Mouse (Mus musculus): ENCODE data around the gene Tecr. TPM values are rescaled to one million over a fixed set of nuclear protein-coding genes. Genes with fewer than 3 reads are reported as not detected.

The Tecr gene
- polyA plus RNA-seq, 1 experiment from 2014 or later, result 531 TPM

- H3K27ac ChIP-seq (ENCODE audit: low read depth, low read length), result no peak overlapping the region
- ATAC-seq (replicated peaks; ENCODE audit: insufficient number of reproducible peaks, low FRiP score, low TSS enrichment), result peak; percentile 62
Observed at GRCm38 (mm10) chr8:83622389-83622989, 14.7 kb upstream of the Tecr start.

GRCm38 (mm10) chr8:83621691-83622388 is 14.1 kb upstream of the Tecr start:
- WGBS (ENCODE audit: insufficient replicate concordance), result 51% methylated on average over 15 of the region's 15 CpGs
- no peaks in the 10 kb centered on the region for H3K36me3 ChIP-seq (ENCODE audit: control insufficient read depth, insufficient read depth, low read length)
- H3K9ac ChIP-seq (ENCODE audit: low read depth, low read length), result peak overlapping the region; percentile 67
- ATAC-seq (replicated peaks; ENCODE audit: insufficient number of reproducible peaks, low FRiP score, low TSS enrichment), result no peak
- peak overlapping the region; percentile 32 for H3K4me3 ChIP-seq (ENCODE audit: low read depth, low read length)
- H3K27me3 ChIP-seq (ENCODE audit: control insufficient read depth, insufficient read depth, low read length), result no peaks in the 10 kb centered on the region
- peak overlapping the region; percentile 77 for H3K4me2 ChIP-seq
- H3K9me3 ChIP-seq (replicated peaks; ENCODE audit: control insufficient read depth, low read length), result no peaks in the 10 kb centered on the region
- H3K27ac ChIP-seq (ENCODE audit: low read depth, low read length), result no peak overlapping the region
- peaks cover 3% of the 10 kb centered on the region; the same call in 1 of the 2 replicates for H3K4me1 ChIP-seq (ENCODE audit: control insufficient read depth, insufficient read depth, low read length)

More at GRCm38 (mm10) chr8:83622389-83622989, 14.7 kb upstream of the Tecr start:
- Histone ChIP-seq H3K9me3 (replicated peaks; ENCODE audit: control insufficient read depth, low read length) (no peaks in the 10 kb centered on the region), H3K36me3 (ENCODE audit: control insufficient read depth, insufficient read depth, low read length) (no peaks in the 10 kb centered on the region), H3K4me1 (ENCODE audit: control insufficient read depth, insufficient read depth, low read length) (peaks cover 3% of the 10 kb centered on the region; the same call in 1 of the 2 replicates), H3K4me3 (ENCODE audit: low read depth, low read length) (peak overlapping the region; percentile 32), H3K4me2 (peak overlapping the region; percentile 77), H3K27me3 (ENCODE audit: control insufficient read depth, insufficient read depth, low read length) (no peaks in the 10 kb centered on the region), H3K9ac (ENCODE audit: low read depth, low read length) (peak overlapping the region; percentile 67)
- 7% methylated on average over 23 of the region's 23 CpGs for WGBS (ENCODE audit: insufficient replicate concordance)

GRCm38 (mm10) chr8:83619568-83620285 is 12.0 kb upstream of the Tecr start:
- Histone ChIP-seq H3K27me3 (ENCODE audit: control insufficient read depth, insufficient read depth, low read length) (no peaks in the 10 kb centered on the region), H3K4me3 (ENCODE audit: low read depth, low read length) (no peak overlapping the region), H3K9me3 (replicated peaks; ENCODE audit: control insufficient read depth, low read length) (no peaks in the 10 kb centered on the region), H3K36me3 (ENCODE audit: control insufficient read depth, insufficient read depth, low read length) (no peaks in the 10 kb centered on the region), H3K27ac (ENCODE audit: low read depth, low read length) (no peak overlapping the region), H3K9ac (ENCODE audit: low read depth, low read length) (no peak overlapping the region), H3K4me1 (ENCODE audit: control insufficient read depth, insufficient read depth, low read length) (peaks cover 3% of the 10 kb centered on the region; the same call in 1 of the 2 replicates), H3K4me2 (no peak overlapping the region)
- WGBS (ENCODE audit: insufficient replicate concordance), result 82% methylated on average over 9 of the region's 9 CpGs
- no peak for ATAC-seq (replicated peaks; ENCODE audit: insufficient number of reproducible peaks, low FRiP score, low TSS enrichment)

GRCm38 (mm10) chr8:83618566-83618965 is 10.8 kb upstream of the Tecr start:
- WGBS (ENCODE audit: insufficient replicate concordance), result 90% methylated on average over 2 of the region's 2 CpGs
- Histone ChIP-seq H3K4me3 (ENCODE audit: low read depth, low read length) (no peak overlapping the region), H3K27me3 (ENCODE audit: control insufficient read depth, insufficient read depth, low read length) (no peaks in the 10 kb centered on the region), H3K4me2 (no peak overlapping the region), H3K9ac (ENCODE audit: low read depth, low read length) (no peak overlapping the region), H3K9me3 (replicated peaks; ENCODE audit: control insufficient read depth, low read length) (no peaks in the 10 kb centered on the region), H3K27ac (ENCODE audit: low read depth, low read length) (no peak overlapping the region), H3K36me3 (ENCODE audit: control insufficient read depth, insufficient read depth, low read length) (peaks cover 3% of the 10 kb centered on the region; the same call in 1 of the 2 replicates), H3K4me1 (ENCODE audit: control insufficient read depth, insufficient read depth, low read length) (peaks cover 3% of the 10 kb centered on the region; the same call in 1 of the 2 replicates)
- ATAC-seq (replicated peaks; ENCODE audit: insufficient number of reproducible peaks, low FRiP score, low TSS enrichment), result no peak

GRCm38 (mm10) chr8:83617111-83617510 is 9.3 kb upstream of the Tecr start:
- peaks cover 14% of the 10 kb centered on the region for H3K36me3 ChIP-seq (ENCODE audit: control insufficient read depth, insufficient read depth, low read length)
- ATAC-seq (replicated peaks; ENCODE audit: insufficient number of reproducible peaks, low FRiP score, low TSS enrichment), result no peak
- 81% methylated on average over 2 of the region's 2 CpGs for whole genome bisulfite sequencing (ENCODE audit: insufficient replicate concordance)

GRCm38 (mm10) chr8:83616625-83617024 is 8.9 kb upstream of the Tecr start:
- no peak overlapping the region for H3K4me2 ChIP-seq
- H3K9me3 ChIP-seq (replicated peaks; ENCODE audit: control insufficient read depth, low read length), result no peaks in the 10 kb centered on the region
- no peak for ATAC-seq (replicated peaks; ENCODE audit: insufficient number of reproducible peaks, low FRiP score, low TSS enrichment)
- peaks cover 16% of the 10 kb centered on the region for H3K36me3 ChIP-seq (ENCODE audit: control insufficient read depth, insufficient read depth, low read length)
- H3K27me3 ChIP-seq (ENCODE audit: control insufficient read depth, insufficient read depth, low read length), result no peaks in the 10 kb centered on the region
- no peak overlapping the region for H3K9ac ChIP-seq (ENCODE audit: low read depth, low read length)
- no peaks in the 10 kb centered on the region for H3K4me1 ChIP-seq (ENCODE audit: control insufficient read depth, insufficient read depth, low read length)
- no peak overlapping the region for H3K27ac ChIP-seq (ENCODE audit: low read depth, low read length)
- no peak overlapping the region for H3K4me3 ChIP-seq (ENCODE audit: low read depth, low read length)

More at GRCm38 (mm10) chr8:83617111-83617510, 9.3 kb upstream of the Tecr start:
- Histone ChIP-seq H3K27me3 (ENCODE audit: control insufficient read depth, insufficient read depth, low read length) (no peaks in the 10 kb centered on the region), H3K4me1 (ENCODE audit: control insufficient read depth, insufficient read depth, low read length) (no peaks in the 10 kb centered on the region), H3K9me3 (replicated peaks; ENCODE audit: control insufficient read depth, low read length) (no peaks in the 10 kb centered on the region), H3K27ac (ENCODE audit: low read depth, low read length) (no peak overlapping the region), H3K4me2 (no peak overlapping the region), H3K4me3 (ENCODE audit: low read depth, low read length) (no peak overlapping the region), H3K9ac (ENCODE audit: low read depth, low read length) (no peak overlapping the region)

- no peak for ATAC-seq (replicated peaks; ENCODE audit: insufficient number of reproducible peaks, low FRiP score, low TSS enrichment)
- H3K4me3 ChIP-seq (ENCODE audit: low read depth, low read length), result no peak overlapping the region
- H3K4me2 ChIP-seq, result no peak overlapping the region
- H3K27ac ChIP-seq (ENCODE audit: low read depth, low read length), result no peak overlapping the region
- H3K27me3 ChIP-seq (ENCODE audit: control insufficient read depth, insufficient read depth, low read length), result no peaks in the 10 kb centered on the region
- peaks cover 26% of the 10 kb centered on the region for H3K36me3 ChIP-seq (ENCODE audit: control insufficient read depth, insufficient read depth, low read length)
- no peak overlapping the region for H3K9ac ChIP-seq (ENCODE audit: low read depth, low read length)
- peaks cover 13% of the 10 kb centered on the region for H3K4me1 ChIP-seq (ENCODE audit: control insufficient read depth, insufficient read depth, low read length)
- WGBS (ENCODE audit: insufficient replicate concordance), result 98% methylated on average over 4 of the region's 4 CpGs
- H3K9me3 ChIP-seq (replicated peaks; ENCODE audit: control insufficient read depth, low read length), result no peaks in the 10 kb centered on the region
Observed at GRCm38 (mm10) chr8:83613695-83614094, 5.9 kb upstream of the Tecr start.

- ATAC-seq (replicated peaks; ENCODE audit: insufficient number of reproducible peaks, low FRiP score, low TSS enrichment), result no peak
- H3K27ac ChIP-seq (ENCODE audit: low read depth, low read length), result no peak overlapping the region
- WGBS (ENCODE audit: insufficient replicate concordance), result 93% methylated on average over 4 of the region's 4 CpGs
- no peaks in the 10 kb centered on the region for H3K27me3 ChIP-seq (ENCODE audit: control insufficient read depth, insufficient read depth, low read length)
- H3K36me3 ChIP-seq (ENCODE audit: control insufficient read depth, insufficient read depth, low read length), result peaks cover 26% of the 10 kb centered on the region
- no peak overlapping the region for H3K9ac ChIP-seq (ENCODE audit: low read depth, low read length)
- H3K4me3 ChIP-seq (ENCODE audit: low read depth, low read length), result no peak overlapping the region
- H3K4me1 ChIP-seq (ENCODE audit: control insufficient read depth, insufficient read depth, low read length), result peaks cover 16% of the 10 kb centered on the region
- no peak overlapping the region for H3K4me2 ChIP-seq
- H3K9me3 ChIP-seq (replicated peaks; ENCODE audit: control insufficient read depth, low read length), result no peaks in the 10 kb centered on the region
Observed at GRCm38 (mm10) chr8:83611921-83612320, 4.2 kb upstream of the Tecr start.

Measured in heart, embryonic 11.5 days (tissue).